Mouse (Mus musculus): Measurements from ENCODE around the gene Gnao1.

Gnao1 gene

DNA sequence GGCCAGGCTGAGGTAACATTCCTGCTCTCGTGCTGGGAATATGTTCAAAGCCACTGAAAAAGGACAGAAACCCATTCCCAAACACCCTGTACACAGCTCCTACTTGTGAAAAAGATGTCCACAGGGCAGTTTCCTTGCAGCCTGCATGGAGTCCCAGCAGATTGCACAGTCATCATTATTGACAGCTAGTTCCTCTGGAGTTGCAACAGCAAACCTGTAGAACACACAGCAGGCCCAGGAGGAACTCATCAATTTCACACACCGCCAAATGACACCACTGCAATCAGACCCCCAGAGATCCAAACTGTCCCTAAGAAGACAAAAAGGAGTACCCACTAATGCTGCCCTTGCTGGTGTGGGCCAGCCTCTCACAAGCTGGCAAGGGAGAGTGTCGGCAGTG is 175.0 kb downstream of the Gnao1 start:
- DNase-seq (ENCODE audit: low read depth, low spot score): no peak

DNA sequence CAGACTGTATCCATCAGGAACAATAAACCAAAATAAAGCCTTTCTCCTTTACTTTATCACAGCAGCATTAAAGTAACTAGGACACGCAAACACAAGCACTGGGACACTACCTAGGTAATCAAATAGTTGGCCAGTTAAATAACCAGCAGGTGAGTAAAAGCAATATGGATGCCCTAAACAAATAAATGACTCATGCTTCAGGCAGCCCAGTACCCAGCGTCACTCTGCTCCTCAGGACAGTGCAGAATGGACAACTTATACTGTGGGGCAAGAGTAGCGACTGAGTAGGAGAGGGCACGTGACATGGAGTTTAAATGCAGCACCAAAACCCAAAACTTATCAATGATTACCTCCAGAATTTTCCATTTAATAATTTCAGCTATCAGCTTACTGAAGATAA is 180.0 kb downstream of the Gnao1 start:
- DNase-seq (ENCODE audit: low read depth, low spot score): no peak

- no peak for DNase-seq (ENCODE audit: low read depth, low spot score)
Observed at GRCm38 (mm10) chr8:93998961-93999360, 189.2 kb downstream of the Gnao1 start.

- no peak for DNase-seq (ENCODE audit: low read depth, low spot score)
Observed at GRCm38 (mm10) chr8:94004139-94004538, 194.4 kb downstream of the Gnao1 start.

DNA sequence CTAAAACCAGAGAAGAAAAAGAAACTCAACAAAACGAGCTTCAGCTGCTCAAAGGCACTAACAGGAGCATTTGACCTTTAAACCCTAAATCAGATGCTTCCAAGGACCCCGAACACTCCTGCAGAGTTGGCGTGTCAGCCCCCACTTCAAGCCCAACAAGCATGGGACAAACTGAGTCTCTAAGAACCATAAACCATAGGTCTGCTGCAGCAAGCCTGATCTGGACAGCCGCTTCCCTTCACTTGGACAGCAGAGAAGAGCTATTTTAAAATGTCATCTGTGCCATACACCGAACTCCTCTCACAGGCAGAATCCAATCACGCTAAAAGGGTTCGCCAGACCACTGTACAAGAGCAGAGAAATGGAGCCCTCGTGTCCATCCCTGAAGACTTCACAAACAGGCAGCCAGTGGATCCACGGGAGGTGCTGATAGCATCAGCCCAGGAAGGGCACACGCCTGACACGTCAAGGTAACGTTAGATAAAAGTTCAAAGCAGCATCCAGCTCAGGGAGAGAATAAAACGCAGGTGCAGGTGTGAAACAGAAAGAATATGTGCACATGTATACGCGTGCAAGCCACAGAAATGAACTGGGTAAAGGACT is 199.6 kb downstream of the Gnao1 start:
- DNase-seq (ENCODE audit: low read depth, low spot score): no peak

GRCm38 (mm10) chr8:94010101-94010705 is 200.4 kb downstream of the Gnao1 start:
- no peak for DNase-seq (ENCODE audit: low read depth, low spot score)

DNA sequence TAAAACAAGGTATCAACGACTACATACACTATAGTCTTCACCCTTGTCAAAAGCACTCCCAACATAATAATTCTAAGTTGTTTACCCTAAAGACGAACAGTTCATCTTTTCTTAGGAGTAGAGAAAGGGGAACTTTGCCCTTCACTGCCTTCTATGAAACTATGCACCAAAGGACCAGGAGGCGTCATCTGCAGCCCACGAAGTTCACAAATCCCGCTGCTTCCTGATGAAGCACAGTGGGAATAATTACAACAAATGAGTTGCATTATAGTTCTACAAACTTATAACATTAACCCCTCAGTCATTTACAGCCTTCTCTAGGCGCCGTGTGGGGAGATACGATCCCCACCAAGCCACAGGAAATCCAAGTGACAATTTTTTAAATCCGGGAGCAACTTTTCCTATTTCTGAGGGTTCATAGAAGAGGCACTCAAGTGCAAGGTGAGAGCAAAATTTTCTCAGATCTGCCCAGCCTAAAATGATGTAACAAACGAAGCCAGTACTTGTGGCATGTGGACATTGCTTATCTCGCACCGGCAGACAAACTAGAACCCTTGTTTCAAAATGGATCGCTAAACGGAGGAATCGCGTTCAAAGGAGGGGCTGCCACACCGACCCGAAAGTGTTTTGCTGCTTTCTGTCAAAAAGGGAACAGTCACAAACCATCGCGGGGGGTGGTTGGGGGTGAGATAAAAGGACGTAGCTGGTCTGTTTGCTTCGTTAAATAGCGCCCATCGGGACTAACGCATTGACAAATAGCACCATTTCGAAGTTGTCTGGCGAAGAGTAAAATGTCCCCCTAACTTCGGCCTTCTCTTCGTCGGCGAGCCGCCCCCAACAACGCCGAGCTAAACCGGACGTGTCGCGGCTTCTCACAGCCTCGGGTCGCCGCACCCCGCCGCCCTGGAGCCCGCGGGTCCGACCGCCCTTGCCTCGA is 201.6 kb downstream of the Gnao1 start:
- no peak for DNase-seq (ENCODE audit: low read depth, low spot score)

DNA sequence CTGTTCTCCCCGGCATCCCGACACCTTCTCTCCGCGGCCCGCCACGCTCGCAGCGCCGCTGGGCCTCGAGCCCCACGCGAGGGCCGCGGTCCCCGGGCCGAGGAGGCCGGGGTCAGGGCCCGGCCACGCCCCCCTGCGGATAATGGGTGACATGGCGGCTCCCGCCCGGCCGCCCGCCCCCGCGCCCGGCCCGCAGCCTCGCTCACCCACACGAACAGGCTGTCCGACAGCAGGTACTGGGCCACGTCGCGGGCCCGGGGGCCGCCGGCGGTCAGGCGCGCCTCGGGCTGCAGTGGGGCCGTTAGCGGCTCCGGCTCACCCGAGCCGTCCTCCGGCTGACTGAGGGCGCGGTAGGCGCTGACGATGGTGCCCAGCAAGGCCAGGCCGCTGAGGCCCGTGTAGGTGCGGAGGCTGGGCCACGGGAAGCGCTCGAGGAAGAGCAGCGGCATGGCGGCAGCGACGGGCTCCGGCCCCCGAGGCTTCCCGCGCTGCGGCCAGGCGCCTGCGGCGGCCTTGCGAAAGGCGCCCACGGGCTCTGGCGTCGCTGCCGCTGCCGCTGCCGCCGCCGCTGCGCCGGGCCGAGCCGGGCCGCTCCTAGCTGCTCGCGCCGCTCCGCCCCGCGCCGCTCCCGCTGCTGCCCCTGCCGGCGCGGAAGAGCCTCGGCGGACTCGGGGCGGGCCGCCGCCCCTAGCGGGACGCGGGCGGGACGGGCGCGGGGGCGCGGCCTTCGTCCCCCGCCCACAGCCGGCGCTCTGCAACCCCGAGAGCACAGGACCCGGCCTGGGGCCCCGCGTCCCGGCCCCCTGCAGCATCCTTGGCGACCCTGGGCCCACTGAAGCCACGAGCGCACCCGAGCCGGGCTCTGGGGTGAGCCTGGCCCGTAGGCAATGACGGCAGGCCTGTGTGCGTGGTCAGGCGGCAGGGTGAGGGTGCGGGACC is 202.5 kb downstream of the Gnao1 start, which contains the start of gene Amfr:
TSS of gene Amfr (minus strand) at position 830 of the 939 bp plus-strand sequence.
- DNase-seq (ENCODE audit: low read depth, low spot score): peak; percentile 76

DNA sequence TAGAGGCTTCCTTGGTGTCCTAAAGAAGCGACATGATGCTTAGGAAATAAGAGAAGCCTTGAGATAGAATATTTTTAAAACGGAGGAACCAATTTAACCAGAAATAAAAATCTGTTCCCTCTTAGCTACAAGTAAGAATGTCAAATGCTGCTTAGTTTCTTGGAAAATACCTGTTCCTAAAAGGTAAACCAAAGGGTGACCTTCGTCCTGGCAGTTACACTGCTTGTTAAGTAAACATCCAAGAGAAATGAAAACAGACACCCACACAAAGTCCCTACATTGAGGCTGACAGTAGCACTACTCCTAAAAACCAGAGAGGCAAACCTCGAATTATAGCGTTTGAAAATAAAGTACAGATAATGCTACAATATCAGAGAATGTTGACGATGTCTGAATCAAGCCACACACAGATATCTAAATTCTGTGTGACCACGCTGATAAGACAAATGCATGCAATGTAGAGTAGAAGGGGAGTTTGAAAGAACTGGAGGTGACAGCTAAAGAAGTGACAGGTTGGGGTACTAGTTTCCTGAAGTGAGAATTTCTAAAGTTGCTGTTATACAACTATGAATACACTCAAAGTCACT is 203.4 kb downstream of the Gnao1 start:
- no peak for DNase-seq (ENCODE audit: low read depth, low spot score)

Measured in mesoderm, embryonic 11.5 days (tissue).